Mouse (Mus musculus) lung, adult 10 weeks (tissue): ENCODE results near the gene Fam131a. TPM values are rescaled to one million over a fixed set of nuclear protein-coding genes. Genes with fewer than 3 reads are reported as not detected.

Experiments used
- polyA plus RNA-seq: library from polyadenylated mRNA; stranded (reverse); fragments of 350-450 nt; fragmentation: Illumina TruSeq; extraction: RNeasy Lipid Tissue Mini Kit (QIAGEN cat#74804); gene quantifications from one replicate; pipeline ENCODE4 v1.2.3, GENCODE M21; 2014; ENCODE audit warnings: low read depth, low replicate concordance; ENCODE audit not compliant: insufficient read depth

The Fam131a gene
- polyA plus RNA-seq: 12.6 TPM

GRCm38 (mm10) chr16:20693111-20693701 lies at the start of gene Fam131a:
Fam131a (plus strand) TSS chr16:20693241.

DNA sequence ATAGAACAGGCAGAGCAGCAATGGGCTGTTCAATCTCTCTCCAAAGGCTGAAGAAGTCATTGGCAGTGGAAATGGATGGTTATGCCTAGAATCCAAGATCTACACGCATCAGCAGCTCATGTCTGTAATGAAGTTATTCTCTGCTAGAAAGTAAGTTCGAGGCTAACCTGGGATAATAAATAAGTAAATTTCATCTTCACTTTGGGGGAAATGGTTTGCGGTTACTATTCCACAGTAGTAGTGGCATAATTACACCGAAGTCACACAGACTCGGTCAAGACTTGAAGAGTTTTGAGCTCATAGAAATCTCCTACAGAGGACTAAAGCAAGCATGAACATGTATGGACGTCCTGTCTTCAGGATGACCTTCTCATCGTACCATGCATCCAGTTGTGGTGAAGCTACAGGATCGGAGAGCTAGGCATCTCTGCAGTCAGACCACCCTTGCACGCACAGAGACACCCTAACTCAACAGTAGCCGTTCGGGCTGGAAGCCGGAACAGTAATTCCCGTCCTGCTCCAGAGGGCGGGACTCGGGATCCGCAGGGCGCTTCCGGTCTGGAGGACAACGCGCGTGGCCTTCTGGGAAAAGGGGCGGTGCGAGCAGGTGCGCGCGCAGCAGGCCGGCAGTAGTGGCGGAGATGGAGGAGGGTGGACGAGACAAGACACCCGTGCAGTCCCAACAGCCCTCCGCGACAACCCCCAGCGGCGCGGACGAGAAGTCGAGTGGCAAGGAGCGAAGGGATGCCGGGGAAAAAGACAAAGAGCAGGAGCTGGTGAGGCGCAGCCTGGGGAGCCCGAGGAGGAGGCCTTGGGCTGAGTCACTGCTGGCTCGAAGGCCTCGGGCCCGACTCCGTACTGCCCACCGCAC lies 41.7 kb upstream of the Fam131a start, which contains the start of gene Psmd2:
Psmd2 (plus strand) TSS at position 577 of the 871 bp plus-strand sequence.

GRCm38 (mm10) chr16:20668013-20668412 lies 25.0 kb upstream of the Fam131a start, which contains the start of gene Eif4g1:
Eif4g1 (plus strand) TSS chr16:20668313.

GRCm38 (mm10) chr16:20717181-20717977 lies 24.3 kb downstream of the Fam131a start, which contains the start of the genes Polr2h and Clcn2:
Polr2h (plus strand) TSS chr16:20717665.
Clcn2 (minus strand) TSS chr16:20717746.

DNA sequence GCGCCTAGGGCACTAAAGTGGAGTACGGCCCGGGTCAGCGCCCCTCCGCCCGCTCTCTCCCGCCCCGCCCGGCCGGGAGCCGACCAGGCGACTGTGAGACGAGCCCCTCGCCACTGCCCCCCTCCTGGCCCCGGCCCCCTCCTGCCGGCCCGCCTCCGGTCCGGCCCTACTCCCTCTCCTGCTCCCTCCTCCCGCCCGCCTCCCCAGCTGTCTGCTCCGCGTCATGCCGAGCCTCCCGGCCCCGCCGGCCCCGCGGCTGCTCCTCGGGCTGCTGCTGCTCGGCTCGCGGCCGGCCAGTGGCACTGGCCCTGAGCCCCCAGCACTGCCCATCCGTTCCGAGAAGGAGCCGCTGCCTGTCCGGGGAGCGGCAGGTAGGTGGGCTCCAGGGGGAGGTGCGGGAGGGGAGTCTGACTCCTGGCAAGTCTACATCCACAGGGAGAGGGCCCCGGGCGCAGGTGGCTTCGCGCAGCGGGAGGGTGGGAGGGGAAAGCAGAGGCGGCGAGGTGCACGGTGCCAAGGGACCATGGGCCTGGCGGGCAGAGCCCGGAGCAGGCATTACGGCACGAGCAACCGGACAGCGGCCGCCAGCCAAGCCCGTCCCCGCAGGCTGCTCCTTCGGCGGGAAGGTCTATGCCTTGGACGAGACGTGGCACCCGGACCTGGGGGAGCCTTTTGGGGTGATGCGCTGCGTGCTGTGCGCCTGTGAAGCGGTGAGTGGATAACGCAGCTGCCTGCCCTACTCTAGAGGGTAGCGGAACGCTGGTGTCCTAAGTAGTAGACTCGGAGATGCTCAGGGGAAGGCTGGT lies 40.1 kb downstream of the Fam131a start, which contains the start of gene Chrd:
Chrd (plus strand) TSS at position 203 of the 806 bp plus-strand sequence.

GRCm38 (mm10) chr16:20733731-20734730 lies 41.0 kb downstream of the Fam131a start, which contains the start of gene Thpo:
Thpo (minus strand) TSS chr16:20734511.

Other genes with a start within 250 kb of the Fam131a start
- gene Eif2b5, start 194.4 kb upstream of the Fam131a start, polyA plus RNA-seq: 43.4 TPM
- 7.2 TPM for gene Dvl3, start 176.3 kb upstream of the Fam131a start, polyA plus RNA-seq
- gene Ap2m1, start 157.8 kb upstream of the Fam131a start, polyA plus RNA-seq: 172 TPM
- gene Abcf3, start 144.7 kb upstream of the Fam131a start, polyA plus RNA-seq: 29.9 TPM
- gene Vwa5b2, start 103.8 kb upstream of the Fam131a start, polyA plus RNA-seq: not detected
- gene Eef1akmt4, start 81.6 kb upstream of the Fam131a start, polyA plus RNA-seq: 7.8 TPM
- gene Gm49333, start 81.6 kb upstream of the Fam131a start, polyA plus RNA-seq: not detected
- 9.9 TPM for gene Alg3, start 81.5 kb upstream of the Fam131a start, polyA plus RNA-seq
- 2.6 TPM for gene Camk2n2, start 72.0 kb upstream of the Fam131a start, polyA plus RNA-seq
- 0.23 TPM for gene Ece2, start 63.4 kb upstream of the Fam131a start, polyA plus RNA-seq
- gene Psmd2, start 41.6 kb upstream of the Fam131a start, polyA plus RNA-seq: 87.1 TPM
- 71.2 TPM for gene Eif4g1, start 24.9 kb upstream of the Fam131a start, polyA plus RNA-seq
- gene Polr2h, start 24.4 kb downstream of the Fam131a start, polyA plus RNA-seq: 25.3 TPM
- gene Clcn2, start 24.5 kb downstream of the Fam131a start, polyA plus RNA-seq: 2.4 TPM
- 1.4 TPM for gene Chrd, start 39.9 kb downstream of the Fam131a start, polyA plus RNA-seq
- 0.50 TPM for gene Thpo, start 41.3 kb downstream of the Fam131a start, polyA plus RNA-seq